Mouse (Mus musculus) heart, embryonic 12.5 days (tissue): ENCODE data around the gene Syn3. TPM values are rescaled to one million over a fixed set of nuclear protein-coding genes. Genes with fewer than 3 reads are reported as not detected.

Experiments used
- ATAC-seq: fragments of 200-750 bp; cut with Nextera tagmentation; 2 replicates; pipeline ENCODE4 v1.8.0; 2017; ENCODE audit warnings: moderate TSS enrichment, moderate library complexity; ENCODE audit not compliant: insufficient number of reproducible peaks, low FRiP score
- H3K27ac ChIP-seq: fragments of 300-500 bp; sonication (generic); 2 replicates; pipeline ENCODE4 v1.5.1; 2016; ENCODE audit warnings: mild to moderate bottlenecking, moderate library complexity; ENCODE audit not compliant: poor library complexity, severe bottlenecking
- H3K27me3 ChIP-seq: fragments of 300-500 bp; sonication (generic); replicated peaks from 2 replicates; pipeline ENCODE4 v1.6.1; 2016; ENCODE audit warnings: mild to moderate bottlenecking, moderate library complexity
- H3K36me3 ChIP-seq: fragments of 300-500 bp; sonication (generic); 2 replicates; pipeline ENCODE4 v1.6.1; 2016; ENCODE audit warnings: mild to moderate bottlenecking, moderate library complexity
- H3K4me1 ChIP-seq: fragments of 300-500 bp; sonication (generic); replicated peaks from 2 replicates; pipeline ENCODE4 v1.6.1; 2016; ENCODE audit warnings: mild to moderate bottlenecking
- H3K4me2 ChIP-seq: fragments of 300-500 bp; sonication (generic); 2 replicates; pipeline ENCODE4 v1.6.1; 2016; ENCODE audit warnings: mild to moderate bottlenecking, moderate library complexity
- H3K4me3 ChIP-seq: fragments of 300-500 bp; sonication (generic); 2 replicates; pipeline ENCODE4 v1.5.1; 2016; ENCODE audit warnings: mild to moderate bottlenecking
- H3K9ac ChIP-seq: fragments of 300-500 bp; sonication (generic); 2 replicates; pipeline ENCODE4 v1.6.1; 2016; ENCODE audit warnings: mild to moderate bottlenecking, moderate library complexity
- H3K9me3 ChIP-seq: fragments of 300-500 bp; sonication (generic); replicated peaks from 2 replicates; pipeline ENCODE4 v1.6.1; 2016; ENCODE audit warnings: mild to moderate bottlenecking, moderate library complexity
- WGBS: fragments of 180-500 bp; shearing (Covaris S2); methylation state at CpG from one replicate; pipeline ENCODE4 v1.1.7; 2016; 5-methylcytosine and 5-hydroxymethylcytosine counted together
- polyA plus RNA-seq: library from polyadenylated mRNA; unstranded; fragments of >200 nt; fragmentation: Nextera tagmentation; extraction: Ambion mirVana; gene quantifications from 2 replicates; pipeline ENCODE4 v1.2.1, GENCODE M21; 2016

Gene Syn3
- polyA plus RNA-seq, 1 experiment from 2014 or later = 1.5 TPM

- no peak overlapping the region for H3K4me3 ChIP-seq
- no peaks in the 10 kb centered on the region for H3K36me3 ChIP-seq
- H3K9ac ChIP-seq = no peak overlapping the region
- no peak overlapping the region for H3K27ac ChIP-seq
- 48% methylated on average over 8 of the region's 8 CpGs for WGBS
- no peaks in the 10 kb centered on the region for H3K9me3 ChIP-seq
- no peak overlapping the region for H3K4me2 ChIP-seq
- H3K27me3 ChIP-seq = 0 out of 2 replicates have a peak, but pooled peaks cover 3% of the 10 kb centered on the region
- peaks cover 12% of the 10 kb centered on the region for H3K4me1 ChIP-seq
- peak; percentile 63 for ATAC-seq
Measured at GRCm38 (mm10) chr10:86139061-86139681, 359.5 kb downstream of the Syn3 start.

DNA sequence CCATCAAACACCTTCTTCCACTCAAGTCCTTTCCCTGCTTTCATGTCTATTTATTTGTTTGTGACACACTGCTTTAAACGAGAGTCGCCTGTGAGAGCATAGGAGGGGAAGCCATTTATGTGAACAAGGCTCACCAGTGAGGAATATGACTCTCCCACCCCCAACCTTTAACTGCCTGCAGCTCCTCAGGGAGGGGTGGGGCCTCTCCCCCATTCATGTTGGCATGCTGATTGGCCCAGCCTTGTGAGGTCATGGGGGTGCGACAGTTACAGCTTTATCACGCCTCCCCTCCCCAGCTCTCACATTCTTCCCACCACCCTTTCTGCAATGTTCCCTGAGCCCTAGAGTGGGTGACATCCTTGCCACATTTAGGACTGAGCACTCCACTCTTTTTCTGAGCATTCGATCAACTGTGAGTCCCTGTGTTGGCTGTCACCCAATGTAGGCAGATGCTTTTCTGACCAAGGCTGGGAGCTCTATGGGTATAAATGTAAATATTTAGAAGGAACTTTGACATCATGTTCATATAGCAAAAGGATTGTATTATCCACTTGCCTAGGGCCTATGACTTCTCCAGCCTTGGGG is 361.0 kb downstream of the Syn3 start:
- Histone ChIP-seq H3K9ac (no peak overlapping the region), H3K27me3 (0 out of 2 replicates have a peak, but pooled peaks cover 3% of the 10 kb centered on the region), H3K4me2 (no peak overlapping the region), H3K27ac (no peak overlapping the region), H3K9me3 (no peaks in the 10 kb centered on the region), H3K36me3 (no peaks in the 10 kb centered on the region), H3K4me1 (peaks cover 12% of the 10 kb centered on the region), H3K4me3 (no peak overlapping the region)
- no peak for ATAC-seq
- 62% methylated on average over 5 of the region's 5 CpGs for WGBS

DNA sequence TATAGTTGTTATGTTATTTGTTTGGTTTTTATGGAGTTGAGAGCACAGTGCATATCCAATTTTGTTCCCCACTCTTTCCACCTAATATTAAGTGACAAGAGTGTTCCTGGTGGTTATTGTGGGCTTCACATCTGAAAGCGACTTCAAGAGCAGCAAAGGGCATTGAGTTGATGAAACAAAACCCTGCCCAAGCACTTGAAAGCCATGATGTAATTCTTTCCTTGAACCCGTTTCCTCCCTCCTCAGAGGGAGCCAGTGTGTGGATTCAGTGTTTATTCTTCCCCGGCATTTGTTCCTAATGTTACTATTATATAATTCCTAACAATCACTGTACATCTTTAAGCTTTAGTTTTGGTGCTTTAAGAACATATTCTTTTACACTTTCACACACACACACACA is 361.6 kb downstream of the Syn3 start:
- Histone ChIP-seq H3K4me2 (no peak overlapping the region), H3K9me3 (no peaks in the 10 kb centered on the region), H3K36me3 (no peaks in the 10 kb centered on the region), H3K4me1 (peaks cover 12% of the 10 kb centered on the region), H3K4me3 (no peak overlapping the region), H3K9ac (no peak overlapping the region), H3K27ac (no peak overlapping the region), H3K27me3 (0 out of 2 replicates have a peak, but pooled peaks cover 3% of the 10 kb centered on the region)
- 38% methylated on average over 3 of the region's 3 CpGs for WGBS
- ATAC-seq = no peak

- no peaks in the 10 kb centered on the region for H3K9me3 ChIP-seq
- no peaks in the 10 kb centered on the region for H3K36me3 ChIP-seq
- H3K9ac ChIP-seq = no peak overlapping the region
- 79% methylated on average over 1 of the region's 1 CpGs for WGBS
- peaks cover 12% of the 10 kb centered on the region for H3K4me1 ChIP-seq
- no peak for ATAC-seq
- 0 out of 2 replicates have a peak, but pooled peaks cover 3% of the 10 kb centered on the region for H3K27me3 ChIP-seq
- H3K4me3 ChIP-seq = no peak overlapping the region
- no peak overlapping the region for H3K4me2 ChIP-seq
- H3K27ac ChIP-seq = no peak overlapping the region
Measured at GRCm38 (mm10) chr10:86136249-86136648, 362.4 kb downstream of the Syn3 start.

DNA sequence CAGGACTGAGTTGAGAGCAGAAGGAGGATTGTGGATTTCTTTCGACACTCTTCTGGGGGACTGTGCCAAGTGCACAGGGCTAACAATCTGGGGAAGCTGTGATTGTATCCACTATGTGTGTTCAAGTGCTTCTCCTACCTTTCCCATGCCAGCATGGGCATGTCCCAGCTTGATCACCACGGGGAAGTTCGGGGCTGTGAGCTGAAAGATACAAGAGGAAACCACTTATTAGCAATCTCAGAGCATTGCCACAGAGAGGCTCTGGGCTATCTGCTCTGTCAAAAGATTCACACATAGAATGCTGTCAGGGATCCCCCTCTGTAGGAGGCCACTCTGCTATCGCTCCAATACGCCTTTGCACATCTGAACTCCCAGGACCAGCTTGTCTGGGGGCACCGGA is 363.8 kb downstream of the Syn3 start:
- H3K9me3 ChIP-seq = no peaks in the 10 kb centered on the region
- 0 out of 2 replicates have a peak, but pooled peaks cover 3% of the 10 kb centered on the region for H3K27me3 ChIP-seq
- H3K27ac ChIP-seq = no peak overlapping the region
- no peak for ATAC-seq
- 59% methylated on average over 6 of the region's 6 CpGs for WGBS
- H3K4me1 ChIP-seq = peaks cover 12% of the 10 kb centered on the region
- H3K4me3 ChIP-seq = no peak overlapping the region
- no peak overlapping the region for H3K9ac ChIP-seq
- H3K36me3 ChIP-seq = no peaks in the 10 kb centered on the region
- no peak overlapping the region for H3K4me2 ChIP-seq

- ATAC-seq = no peak
Measured at GRCm38 (mm10) chr10:86134336-86134735, 364.4 kb downstream of the Syn3 start.

GRCm38 (mm10) chr10:86132420-86132956 is 366.2 kb downstream of the Syn3 start:
- no peak overlapping the region for H3K27ac ChIP-seq
- no peak for ATAC-seq
- 70% methylated on average over 10 of the region's 10 CpGs for WGBS
- H3K36me3 ChIP-seq = no peaks in the 10 kb centered on the region
- no peak overlapping the region for H3K4me3 ChIP-seq
- no peak overlapping the region for H3K9ac ChIP-seq
- H3K4me1 ChIP-seq = 0 out of 2 replicates have a peak, but pooled peaks cover 3% of the 10 kb centered on the region
- H3K27me3 ChIP-seq = 0 out of 2 replicates have a peak, but pooled peaks cover 6% of the 10 kb centered on the region
- H3K9me3 ChIP-seq = no peaks in the 10 kb centered on the region
- no peak overlapping the region for H3K4me2 ChIP-seq

More at GRCm38 (mm10) chr10:86134336-86134735, 364.4 kb downstream of the Syn3 start:
- 67% methylated on average over 5 of the region's 5 CpGs for WGBS
- Histone ChIP-seq H3K4me1 (peaks cover 10% of the 10 kb centered on the region), H3K4me3 (no peak overlapping the region), H3K27me3 (0 out of 2 replicates have a peak, but pooled peaks cover 3% of the 10 kb centered on the region), H3K9ac (no peak overlapping the region), H3K27ac (no peak overlapping the region), H3K36me3 (no peaks in the 10 kb centered on the region), H3K4me2 (no peak overlapping the region), H3K9me3 (no peaks in the 10 kb centered on the region)

DNA sequence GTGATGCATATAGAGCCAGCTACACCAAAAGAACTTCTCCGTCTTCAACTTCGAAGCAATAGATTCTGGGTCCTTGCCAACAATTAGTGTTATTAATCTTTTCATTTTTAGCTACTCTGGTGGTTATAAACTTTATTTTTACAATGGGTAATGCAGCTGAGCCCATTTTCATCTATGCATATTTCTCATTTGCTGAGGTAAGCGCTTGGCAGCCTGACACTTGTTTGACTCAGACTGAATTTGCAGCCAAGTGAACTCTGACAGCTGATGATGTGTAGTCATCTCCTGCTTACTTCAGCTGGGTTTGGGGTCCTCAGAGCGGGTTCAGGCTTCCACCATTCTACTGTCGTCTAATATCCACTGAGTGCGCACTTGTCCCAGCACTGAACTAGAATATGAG is 369.6 kb downstream of the Syn3 start:
- WGBS = 91% methylated on average over 6 of the region's 6 CpGs

DNA sequence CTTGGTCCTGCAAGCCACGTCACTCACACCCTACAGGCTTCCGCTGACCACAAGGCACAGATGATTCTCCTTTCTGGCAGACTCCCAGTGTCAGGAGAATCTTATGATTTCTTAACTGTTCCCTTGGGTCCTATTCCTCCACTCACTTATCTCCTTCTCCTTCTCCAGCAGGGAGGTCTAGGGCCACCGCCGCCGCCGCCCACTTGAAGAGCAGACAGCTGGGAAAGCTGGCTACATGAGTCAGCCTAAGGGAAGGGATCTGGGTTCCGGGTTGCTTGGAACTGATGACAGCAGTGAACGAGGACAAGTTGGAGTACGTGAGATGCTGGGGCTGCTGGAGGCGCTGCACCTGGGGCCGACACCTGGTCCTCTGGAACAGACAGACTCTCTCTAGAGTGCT is 372.2 kb downstream of the Syn3 start:
- H3K4me1 ChIP-seq = no peaks in the 10 kb centered on the region
- WGBS = 45% methylated on average over 11 of the region's 11 CpGs
- no peaks in the 10 kb centered on the region for H3K9me3 ChIP-seq
- 0 out of 2 replicates have a peak, but pooled peaks cover 11% of the 10 kb centered on the region for H3K27me3 ChIP-seq
- no peak overlapping the region for H3K9ac ChIP-seq
- no peaks in the 10 kb centered on the region for H3K36me3 ChIP-seq
- H3K4me3 ChIP-seq = no peak overlapping the region
- ATAC-seq = no peak
- no peak overlapping the region for H3K27ac ChIP-seq
- H3K4me2 ChIP-seq = no peak overlapping the region

More for the DNA sequence above, 369.6 kb downstream of the Syn3 start:
- Histone ChIP-seq H3K9ac (no peak overlapping the region), H3K27ac (no peak overlapping the region), H3K36me3 (no peaks in the 10 kb centered on the region), H3K9me3 (no peaks in the 10 kb centered on the region), H3K27me3 (0 out of 2 replicates have a peak, but pooled peaks cover 11% of the 10 kb centered on the region), H3K4me1 (no peaks in the 10 kb centered on the region), H3K4me2 (no peak overlapping the region), H3K4me3 (no peak overlapping the region)
- ATAC-seq = no peak

- no peak overlapping the region for H3K4me3 ChIP-seq
- H3K27me3 ChIP-seq = 0 out of 2 replicates have a peak, but pooled peaks cover 11% of the 10 kb centered on the region
- no peak overlapping the region for H3K9ac ChIP-seq
- H3K27ac ChIP-seq = no peak overlapping the region
- no peaks in the 10 kb centered on the region for H3K4me1 ChIP-seq
- no peaks in the 10 kb centered on the region for H3K36me3 ChIP-seq
- ATAC-seq = no peak
- no peak overlapping the region for H3K4me2 ChIP-seq
- H3K9me3 ChIP-seq = no peaks in the 10 kb centered on the region
- WGBS = 71% methylated on average over 2 of the region's 2 CpGs
Measured at GRCm38 (mm10) chr10:86125421-86125820, 373.3 kb downstream of the Syn3 start.

DNA sequence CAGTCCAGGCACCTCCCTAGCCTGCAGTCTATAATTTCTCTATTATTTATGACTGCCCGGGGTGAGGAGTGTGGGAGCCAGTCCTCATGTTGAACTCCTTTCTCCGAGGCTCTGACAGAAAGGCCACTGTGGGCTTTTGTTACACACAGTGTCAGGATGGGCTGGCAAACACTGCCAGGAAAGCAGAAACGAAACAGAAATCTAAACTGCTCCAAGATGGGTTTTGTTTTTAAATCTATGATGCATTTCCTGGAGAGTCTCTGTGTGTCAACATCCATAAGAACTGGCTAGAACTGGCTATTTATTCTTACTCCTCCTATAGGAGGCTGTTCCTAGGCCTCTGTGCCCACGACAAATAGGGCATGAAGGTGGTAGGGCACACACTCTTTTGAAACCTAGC is 374.6 kb downstream of the Syn3 start:
- no peak overlapping the region for H3K4me3 ChIP-seq
- no peaks in the 10 kb centered on the region for H3K36me3 ChIP-seq
- H3K4me2 ChIP-seq = no peak overlapping the region
- 63% methylated on average over 4 of the region's 4 CpGs for WGBS
- no peak for ATAC-seq
- no peak overlapping the region for H3K27ac ChIP-seq
- no peaks in the 10 kb centered on the region for H3K4me1 ChIP-seq
- no peaks in the 10 kb centered on the region for H3K9me3 ChIP-seq
- H3K9ac ChIP-seq = no peak overlapping the region
- H3K27me3 ChIP-seq = 0 out of 2 replicates have a peak, but pooled peaks cover 11% of the 10 kb centered on the region
